Mouse (Mus musculus) CD4-positive helper T cell, adult 2 months (primary cell): ENCODE results near the gene Gpr146.
"Not testable (repeated sequence)": the region's sequence is repeated elsewhere in the genome, so short reads cannot be mapped to it uniquely, and the experiment has no call there.

Experiments used
- DNase-seq: peaks from one replicate; pipeline ENCODE4 v3.0.0-alpha.2; 2012; ENCODE audit warnings: low read depth, missing footprints, low spot score

Gpr146 gene

GRCm38 (mm10) chr5:139381586-139382513 is 4.4 kb downstream of the Gpr146 start:
- DNase-seq: peak; percentile 94

DNA sequence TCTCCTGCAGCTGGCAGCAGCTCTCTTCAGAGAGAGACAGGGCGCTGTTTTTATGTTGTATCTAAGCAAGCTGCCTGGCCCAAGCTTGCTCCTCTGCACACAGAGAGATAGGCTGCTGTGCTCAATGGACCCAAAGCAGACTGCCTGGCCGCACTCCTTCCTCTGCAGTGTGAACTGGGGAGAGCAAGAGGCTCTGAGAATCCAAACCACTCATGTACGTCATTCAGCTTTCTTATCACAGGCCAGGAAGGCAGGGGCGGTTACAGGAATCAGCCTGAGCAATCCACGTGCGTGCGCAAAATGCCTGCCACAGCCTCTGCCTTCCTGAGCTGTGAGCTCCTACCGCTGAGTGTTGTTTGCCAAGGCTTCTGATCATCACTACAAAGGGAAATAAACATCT is 5.3 kb downstream of the Gpr146 start:
- peak; percentile 95 for DNase-seq

- no peak for DNase-seq
Measured at GRCm38 (mm10) chr5:139383234-139383633, 5.7 kb downstream of the Gpr146 start.

DNA sequence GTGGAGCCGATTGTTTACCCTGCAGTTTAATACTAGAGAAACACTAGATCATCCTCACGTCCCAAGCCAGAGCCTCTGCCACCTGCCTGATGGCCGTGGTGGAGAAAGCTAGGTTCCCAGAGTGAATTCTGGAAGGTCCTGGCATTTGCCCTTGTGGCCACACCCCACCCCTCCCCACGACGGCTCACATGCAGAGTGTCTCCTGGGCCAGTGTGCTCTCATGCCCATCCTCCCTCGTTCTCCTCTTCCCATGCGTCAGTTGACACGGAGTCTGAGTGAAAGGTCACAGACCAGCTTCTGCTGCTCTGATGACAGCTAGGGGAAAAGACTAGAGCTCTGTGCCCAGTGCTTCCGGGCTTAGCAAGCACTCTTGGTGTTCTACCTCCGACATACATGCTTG is 7.0 kb downstream of the Gpr146 start:
- DNase-seq: peak; percentile 63

GRCm38 (mm10) chr5:139386047-139386446 is 8.6 kb downstream of the Gpr146 start:
- no peak for DNase-seq

DNA sequence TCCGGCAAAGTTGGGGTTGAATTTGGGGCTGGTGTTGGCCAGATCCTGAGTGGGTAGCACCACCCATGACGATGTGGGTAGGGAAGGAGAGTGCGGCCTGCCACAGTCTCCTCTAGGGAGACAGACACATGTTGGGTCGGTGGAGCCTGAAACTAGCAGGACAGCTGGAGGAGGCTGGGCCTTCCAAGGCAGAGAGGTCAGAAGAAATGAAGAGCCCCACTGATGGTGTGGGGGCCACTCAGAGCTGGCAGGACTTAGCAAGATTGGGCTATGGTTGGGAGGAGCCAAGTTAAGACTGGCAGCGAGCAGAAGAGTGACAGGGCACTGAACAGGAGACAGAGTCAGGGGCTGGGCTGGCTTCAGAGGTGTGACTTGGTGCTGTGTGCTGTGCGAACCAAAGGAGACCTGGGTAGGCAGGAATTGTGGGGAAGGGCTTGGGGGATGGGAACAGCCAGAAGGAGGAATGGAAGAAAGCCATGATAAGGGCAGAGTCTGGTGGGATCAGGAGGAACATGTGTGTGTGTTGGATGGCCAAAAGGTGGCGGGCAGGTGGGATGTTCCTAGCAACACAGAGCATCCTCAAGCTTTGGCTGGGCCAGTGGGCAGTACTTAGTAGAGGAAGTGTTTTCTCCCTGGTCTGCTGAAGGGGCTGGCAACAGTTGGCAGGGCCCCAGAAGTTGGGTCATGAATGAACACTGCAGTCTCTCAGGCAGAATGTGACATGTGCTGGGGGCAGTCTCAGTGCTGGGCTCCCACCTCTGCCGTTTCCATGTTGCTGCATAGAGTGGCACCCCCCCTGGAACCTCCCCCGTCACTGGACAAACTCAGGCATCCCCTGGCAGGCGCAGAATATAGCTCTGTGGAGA is 10.1 kb downstream of the Gpr146 start:
- DNase-seq: no peak

- DNase-seq: no peak
Measured at GRCm38 (mm10) chr5:139388195-139388570, 10.7 kb downstream of the Gpr146 start.

- DNase-seq: no peak
Measured at GRCm38 (mm10) chr5:139388694-139389675, 11.5 kb downstream of the Gpr146 start.

- no peak for DNase-seq
Measured at GRCm38 (mm10) chr5:139389676-139390061, 12.2 kb downstream of the Gpr146 start.

DNA sequence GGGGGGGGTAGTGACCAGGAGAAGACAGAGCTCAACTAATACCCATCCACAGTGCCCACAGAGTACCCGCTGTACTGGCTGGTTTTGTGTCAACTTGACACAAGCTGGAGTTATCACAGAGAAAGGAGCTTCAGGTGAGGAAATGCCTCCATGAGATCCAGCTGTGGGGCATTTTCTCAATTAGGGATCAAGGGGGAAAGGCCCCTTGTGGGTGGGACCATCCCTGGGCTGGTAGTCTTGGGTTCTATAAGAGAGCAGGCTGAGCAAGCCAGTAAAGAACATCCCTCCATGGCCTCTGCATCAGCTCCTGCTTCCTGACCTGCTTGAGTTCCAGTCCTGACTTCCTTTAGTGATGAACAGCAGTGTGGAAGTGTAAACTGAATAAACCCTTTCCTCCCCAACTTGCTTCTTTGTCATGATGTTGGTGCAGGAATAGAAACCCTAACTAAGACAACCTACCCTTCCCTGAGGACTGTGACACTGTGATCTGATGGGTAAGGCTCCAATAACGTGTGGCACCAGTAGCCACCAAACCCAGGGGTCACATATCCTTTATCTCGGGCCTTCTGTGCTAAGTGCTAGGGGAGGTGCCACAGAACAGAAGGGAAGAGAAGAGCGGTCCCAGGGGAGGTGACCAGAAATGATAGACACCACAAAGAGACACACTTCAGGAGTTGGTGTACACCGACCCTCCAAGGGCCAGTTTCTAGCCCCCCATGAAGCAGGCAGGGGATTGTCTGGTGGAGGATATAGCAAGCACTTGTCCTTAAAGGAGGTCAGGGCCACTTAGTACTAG is 13.0 kb downstream of the Gpr146 start:
- not testable (repeated sequence) for DNase-seq

- DNase-seq: no peak
Measured at GRCm38 (mm10) chr5:139391309-139391990, 14.0 kb downstream of the Gpr146 start.

GRCm38 (mm10) chr5:139392219-139393196 is 15.0 kb downstream of the Gpr146 start:
- no peak for DNase-seq

DNA sequence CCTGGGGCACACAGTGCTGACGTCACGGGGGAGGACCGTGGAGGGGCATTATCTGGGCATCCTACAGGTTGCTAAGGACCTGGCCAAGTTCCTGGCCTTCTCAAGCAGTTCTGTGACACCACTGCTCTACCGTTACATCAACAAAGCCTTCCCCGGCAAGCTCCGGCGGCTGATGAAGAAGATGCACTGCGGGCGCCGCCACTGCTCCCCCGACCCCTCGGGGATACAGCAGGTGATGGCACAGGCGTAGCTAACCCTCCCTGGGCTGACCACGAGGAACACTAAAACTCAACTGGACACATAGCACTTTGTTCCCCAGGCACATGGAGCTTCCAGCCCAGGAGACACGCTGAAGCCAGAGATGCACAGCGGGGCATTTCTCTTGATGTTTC is 15.7 kb downstream of the Gpr146 start:
- no peak for DNase-seq

DNA sequence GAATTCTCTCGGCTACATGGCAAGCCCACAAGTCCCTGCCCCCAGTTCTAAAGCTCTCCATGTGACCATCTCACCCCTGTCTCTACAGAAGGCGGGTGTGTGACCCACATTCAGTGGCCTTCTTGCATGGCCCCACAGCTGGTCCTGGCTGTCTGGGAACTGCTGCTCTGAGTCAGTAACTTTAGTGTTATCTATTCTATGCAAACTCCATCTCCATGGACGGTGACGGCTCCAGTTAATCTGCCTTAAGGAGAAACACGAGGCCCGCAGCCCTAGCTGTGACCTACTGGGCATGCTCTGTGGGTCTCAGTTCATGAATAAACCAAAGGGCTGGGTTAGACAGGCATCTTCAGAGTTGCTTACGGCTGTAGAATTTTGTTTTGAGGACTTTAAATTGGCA is 16.9 kb downstream of the Gpr146 start:
- no peak for DNase-seq

DNA sequence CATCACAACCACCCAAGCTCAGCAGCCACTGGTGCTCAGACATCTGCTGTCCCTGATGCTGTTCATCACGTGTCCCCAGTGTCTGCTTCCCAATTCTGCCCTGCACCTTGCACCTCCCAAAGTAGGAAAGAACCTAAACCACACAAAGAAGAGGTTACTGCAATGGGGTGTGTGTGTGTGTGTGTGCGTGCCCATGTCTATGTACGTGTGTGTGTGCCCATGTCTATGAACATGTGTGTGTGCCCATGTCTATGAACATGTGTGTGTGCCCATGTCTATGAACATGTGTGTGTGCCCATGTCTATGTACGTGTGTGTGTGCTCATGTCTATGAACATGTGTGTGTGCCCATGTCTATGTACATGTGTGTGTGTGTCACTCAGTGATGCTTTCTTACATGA is 18.0 kb downstream of the Gpr146 start:
- no peak for DNase-seq

- no peak for DNase-seq
Measured at GRCm38 (mm10) chr5:139397359-139397916, 19.9 kb downstream of the Gpr146 start.

DNA sequence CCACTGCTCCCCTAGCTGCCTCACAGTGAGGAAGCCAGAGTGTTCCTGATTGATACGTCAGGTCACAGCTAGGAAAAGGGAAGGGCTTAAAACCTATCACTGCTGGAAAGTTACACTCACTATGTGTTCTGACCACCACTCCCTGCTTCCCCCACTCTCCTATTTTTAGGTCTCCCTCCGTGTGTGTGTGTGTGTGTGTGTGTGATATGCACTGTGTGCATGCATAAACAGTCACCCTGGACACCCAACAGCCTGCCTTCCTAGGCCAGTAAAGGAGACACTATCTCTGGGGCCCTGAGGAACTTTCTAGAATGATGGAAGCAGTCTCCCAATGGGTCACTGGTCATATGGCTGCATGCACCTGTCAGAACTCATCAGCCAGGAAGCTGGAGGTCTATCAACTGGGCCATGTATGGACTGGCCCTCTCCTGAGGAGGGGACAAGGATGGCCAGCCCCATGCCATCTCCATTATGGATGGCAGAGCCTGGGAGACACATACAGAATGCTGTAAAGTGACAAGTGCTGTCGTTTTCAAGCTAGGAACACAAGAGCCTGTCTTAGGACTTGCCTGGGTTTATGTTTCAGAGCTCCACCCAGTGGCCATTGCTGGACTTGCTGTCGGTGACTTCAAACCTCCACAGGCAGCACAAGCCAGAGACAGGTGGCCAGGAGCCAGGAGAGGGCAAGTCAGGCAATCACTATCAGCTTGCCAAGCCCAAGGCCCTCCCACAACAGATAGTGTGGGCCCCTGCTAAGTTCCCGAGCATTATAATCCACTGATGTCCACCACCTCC is 20.7 kb downstream of the Gpr146 start:
- DNase-seq: peak; percentile 89

DNA sequence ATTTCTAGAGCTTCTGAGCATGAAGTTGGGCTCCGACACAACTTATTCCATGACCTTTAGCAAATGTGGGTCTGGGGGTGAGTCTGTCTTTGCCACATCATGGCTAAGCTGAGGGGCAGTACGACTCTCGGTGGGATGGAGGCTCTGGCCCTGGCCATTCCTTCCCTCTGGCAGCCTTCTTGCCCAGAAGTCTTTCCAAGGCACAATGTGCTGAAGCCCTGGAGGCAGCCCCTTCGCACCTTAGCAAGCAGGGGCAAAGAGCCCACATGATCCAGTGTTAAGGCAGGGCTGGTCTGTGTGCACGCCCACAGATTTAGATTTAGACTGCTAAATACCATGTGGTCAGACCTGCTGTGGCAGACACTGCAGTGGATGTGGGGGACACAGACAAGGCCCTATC is 21.3 kb downstream of the Gpr146 start:
- DNase-seq: no peak
